Mouse (Mus musculus) testis, postnatal 14 days (tissue): ENCODE measurements around the gene Ppp4r1.

ENCODE experiments used
- DNase-seq: peaks from one replicate; pipeline ENCODE4 v3.0.0; 2021; ENCODE audit warnings: low spot score

The Ppp4r1 gene

GRCm38 (mm10) chr17:65805966-65806365 lies 23.6 kb downstream of the Ppp4r1 start:
- DNase-seq: no peak

- DNase-seq: no peak
Observed at GRCm38 (mm10) chr17:65806416-65806815, 24.0 kb downstream of the Ppp4r1 start.

- no peak for DNase-seq
Observed at GRCm38 (mm10) chr17:65811032-65811431, 28.7 kb downstream of the Ppp4r1 start.

- DNase-seq: no peak
Observed at GRCm38 (mm10) chr17:65813763-65814162, 31.4 kb downstream of the Ppp4r1 start.

- no peak for DNase-seq
Observed at GRCm38 (mm10) chr17:65820197-65820596, 37.8 kb downstream of the Ppp4r1 start.

GRCm38 (mm10) chr17:65822423-65822822 lies 40.0 kb downstream of the Ppp4r1 start:
- DNase-seq: no peak

- DNase-seq: no peak
Observed at GRCm38 (mm10) chr17:65824246-65824645, 41.9 kb downstream of the Ppp4r1 start.

- DNase-seq: no peak
Observed at GRCm38 (mm10) chr17:65826257-65826656, 43.9 kb downstream of the Ppp4r1 start.

GRCm38 (mm10) chr17:65827119-65827840 lies 44.9 kb downstream of the Ppp4r1 start:
- no peak for DNase-seq

GRCm38 (mm10) chr17:65827904-65828303 lies 45.5 kb downstream of the Ppp4r1 start:
- DNase-seq: no peak

GRCm38 (mm10) chr17:65828951-65829350 lies 46.6 kb downstream of the Ppp4r1 start:
- DNase-seq: no peak

GRCm38 (mm10) chr17:65830216-65830863 lies 48.0 kb downstream of the Ppp4r1 start:
- DNase-seq: no peak

- DNase-seq: no peak
Observed at GRCm38 (mm10) chr17:65833891-65834290, 51.5 kb downstream of the Ppp4r1 start.

GRCm38 (mm10) chr17:65836746-65837145 lies 54.4 kb downstream of the Ppp4r1 start:
- no peak for DNase-seq

GRCm38 (mm10) chr17:65839541-65840256 lies 57.3 kb downstream of the Ppp4r1 start:
- no peak for DNase-seq

- no peak for DNase-seq
Observed at GRCm38 (mm10) chr17:65842669-65843381, 60.5 kb downstream of the Ppp4r1 start.

GRCm38 (mm10) chr17:65845423-65845822 lies 63.0 kb downstream of the Ppp4r1 start:
- no peak for DNase-seq

GRCm38 (mm10) chr17:65847694-65848449 lies 65.5 kb downstream of the Ppp4r1 start:
- DNase-seq: no peak

GRCm38 (mm10) chr17:65850487-65850886 lies 68.1 kb downstream of the Ppp4r1 start:
- no peak for DNase-seq

- no peak for DNase-seq
Observed at GRCm38 (mm10) chr17:65851749-65852148, 69.4 kb downstream of the Ppp4r1 start.

- no peak for DNase-seq
Observed at GRCm38 (mm10) chr17:65853326-65853725, 71.0 kb downstream of the Ppp4r1 start.

GRCm38 (mm10) chr17:65854006-65854405 lies 71.6 kb downstream of the Ppp4r1 start:
- DNase-seq: no peak
